Mouse (Mus musculus) heart, adult 9 months (tissue): ENCODE measurements around the gene Cd247.

Source experiments
- DNase-seq, 2 experiments: peaks; one replicate each; pipeline ENCODE4 v3.0.0; 2022; ENCODE audit warnings: low spot score in 2 of 2

Gene Cd247

DNA sequence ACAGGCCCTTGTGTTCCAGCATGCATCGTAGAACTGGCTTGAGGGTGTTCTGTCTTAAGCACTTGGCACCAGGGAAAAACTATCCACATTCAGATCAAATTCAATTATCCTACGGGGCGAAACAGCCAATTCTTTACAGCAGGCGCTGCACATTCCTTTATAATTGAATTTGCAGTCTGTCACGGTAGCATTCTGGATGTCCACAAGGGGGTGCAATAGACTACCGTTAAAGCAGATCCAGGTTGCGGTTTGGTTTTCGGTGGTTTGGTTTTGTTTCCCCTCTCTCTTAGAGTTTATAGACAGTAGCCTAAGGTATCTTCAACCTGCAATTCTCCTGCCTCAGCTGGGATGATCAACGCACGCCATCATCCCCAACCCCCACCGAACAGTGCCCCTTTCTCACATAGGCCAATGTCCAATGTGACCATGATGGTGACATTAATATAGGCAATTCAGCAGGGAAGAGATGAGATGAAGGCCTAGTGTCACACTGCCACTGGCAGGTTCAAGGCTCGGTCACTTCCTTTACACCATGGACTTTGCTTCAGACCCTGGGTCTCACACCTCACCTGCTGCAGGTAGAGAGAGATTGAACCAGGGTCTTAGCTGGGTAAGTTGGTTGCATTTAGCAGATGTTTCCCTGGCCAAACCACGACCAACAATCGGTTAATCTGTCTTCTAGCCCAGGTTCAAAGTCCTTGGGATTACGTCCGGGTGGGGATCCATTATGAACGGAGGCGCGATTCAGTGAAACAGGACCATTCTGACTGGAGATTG, 12.8 kb upstream of the Cd247 start:
- DNase-seq = no peak

DNA sequence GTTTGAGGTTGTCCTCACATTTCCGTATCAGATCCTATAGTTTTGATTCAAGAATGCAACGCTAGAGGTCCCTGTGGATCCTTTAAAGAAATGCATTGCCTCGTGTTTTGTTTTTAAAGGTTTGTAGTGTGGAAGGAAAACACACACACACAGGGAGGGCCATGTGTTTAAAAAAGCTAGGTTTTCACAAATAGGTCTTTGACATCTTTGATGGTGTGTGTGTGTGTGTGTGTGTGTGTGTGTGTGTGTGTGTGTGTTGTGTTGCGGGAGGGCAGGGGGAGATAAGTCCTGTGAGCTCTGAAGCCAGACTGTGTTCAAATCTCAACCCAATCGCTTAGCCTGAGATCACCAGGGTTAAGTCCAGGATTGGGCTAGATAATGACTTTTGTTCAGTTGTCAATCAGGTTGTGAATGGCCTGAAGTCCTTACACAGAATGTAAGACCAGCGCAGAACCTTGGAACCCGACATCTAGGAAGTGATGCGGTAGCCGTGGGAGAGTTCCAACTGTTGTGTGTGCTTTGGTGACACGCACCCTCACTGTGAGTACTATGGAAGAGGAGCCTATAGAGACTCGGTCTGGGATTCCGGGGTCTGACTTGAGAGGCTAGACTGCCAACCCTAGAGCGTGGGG, 8.4 kb upstream of the Cd247 start:
- DNase-seq = no peak

DNA sequence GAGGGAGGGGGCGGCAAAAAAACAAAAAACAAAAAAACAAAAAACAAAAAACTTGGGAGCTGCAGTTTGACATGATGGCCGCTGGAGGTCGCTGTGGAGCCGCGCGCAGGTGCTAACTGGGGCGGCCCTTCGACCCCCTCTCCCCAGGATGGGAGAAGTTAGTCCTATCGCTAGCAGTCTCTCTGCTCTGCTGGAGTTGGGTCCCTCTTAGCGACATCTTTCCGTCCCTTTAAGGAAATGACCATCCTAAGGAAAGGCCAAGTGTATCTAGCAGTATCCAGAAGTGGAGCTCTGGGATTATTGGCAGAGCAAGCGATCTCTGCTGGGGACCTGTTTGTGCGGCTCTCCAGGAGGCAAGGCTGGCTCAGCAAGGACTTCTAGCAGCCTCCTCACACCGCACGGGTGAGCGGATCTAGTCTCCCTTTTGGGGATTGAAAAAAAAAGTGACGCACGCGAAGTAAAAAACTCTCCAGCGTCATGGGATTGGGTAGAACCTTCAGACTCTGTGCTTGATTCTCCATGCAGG, 7.8 kb upstream of the Cd247 start:
- peak; percentile 39 to 52 for DNase-seq

DNA sequence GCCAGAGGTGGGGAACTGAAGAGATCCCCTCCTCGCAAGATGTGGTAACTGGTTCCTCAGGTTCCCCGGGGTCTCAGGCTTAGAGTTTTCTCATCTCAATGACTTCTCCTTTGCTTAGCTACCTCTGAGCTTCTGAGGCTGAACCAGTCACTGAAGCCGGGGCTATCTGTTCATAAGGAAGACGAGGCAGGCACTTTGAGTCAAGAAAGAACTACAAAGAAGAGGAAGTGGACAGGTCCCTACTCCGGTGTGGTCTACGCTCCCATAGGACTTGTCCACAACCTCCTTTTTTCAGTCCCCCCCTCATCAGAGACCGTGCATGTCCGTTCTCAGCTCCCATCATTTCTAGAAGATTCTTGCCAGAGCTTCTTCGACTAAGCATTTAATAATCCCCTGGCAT, 7.1 kb upstream of the Cd247 start:
- no peak for DNase-seq

DNA sequence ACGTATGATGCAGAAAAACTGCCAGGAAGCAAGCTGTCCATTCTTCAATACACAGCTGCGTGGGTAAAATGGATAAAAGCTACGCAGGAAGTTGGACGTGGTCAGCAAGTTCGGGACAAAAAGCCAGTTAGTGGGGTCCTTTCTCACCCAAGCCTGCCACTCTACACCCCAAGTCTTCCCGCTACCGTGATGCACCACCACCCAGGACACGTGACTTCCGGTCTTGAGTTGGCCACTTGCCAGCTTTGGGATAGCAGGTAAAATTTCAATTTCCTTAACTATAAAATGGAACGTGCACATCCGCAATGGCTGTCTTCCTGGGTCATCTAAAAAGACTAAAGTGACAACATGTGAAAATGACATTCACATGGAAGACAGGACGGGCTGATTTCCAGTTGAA, 6.6 kb upstream of the Cd247 start:
- no peak for DNase-seq

DNA sequence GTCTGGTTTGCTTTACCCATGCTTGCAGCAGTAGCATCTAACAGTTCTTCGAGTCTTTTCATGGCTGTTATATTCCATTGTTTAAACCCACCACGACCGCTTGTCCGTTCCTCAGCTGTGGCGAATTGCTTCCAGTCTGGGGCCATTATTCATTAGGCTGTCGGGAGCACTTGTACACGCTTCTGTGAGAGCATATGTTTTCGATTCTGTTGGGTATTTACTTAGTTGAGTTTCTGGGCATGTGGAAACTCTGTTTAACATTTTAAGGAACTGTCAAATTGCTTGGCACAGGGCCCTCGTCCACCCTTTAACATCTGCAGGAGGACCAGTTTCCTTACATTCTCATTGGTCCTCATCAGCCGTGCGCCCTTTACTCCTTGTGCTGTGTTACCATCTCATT, 2.2 kb upstream of the Cd247 start:
- DNase-seq = no peak

DNA sequence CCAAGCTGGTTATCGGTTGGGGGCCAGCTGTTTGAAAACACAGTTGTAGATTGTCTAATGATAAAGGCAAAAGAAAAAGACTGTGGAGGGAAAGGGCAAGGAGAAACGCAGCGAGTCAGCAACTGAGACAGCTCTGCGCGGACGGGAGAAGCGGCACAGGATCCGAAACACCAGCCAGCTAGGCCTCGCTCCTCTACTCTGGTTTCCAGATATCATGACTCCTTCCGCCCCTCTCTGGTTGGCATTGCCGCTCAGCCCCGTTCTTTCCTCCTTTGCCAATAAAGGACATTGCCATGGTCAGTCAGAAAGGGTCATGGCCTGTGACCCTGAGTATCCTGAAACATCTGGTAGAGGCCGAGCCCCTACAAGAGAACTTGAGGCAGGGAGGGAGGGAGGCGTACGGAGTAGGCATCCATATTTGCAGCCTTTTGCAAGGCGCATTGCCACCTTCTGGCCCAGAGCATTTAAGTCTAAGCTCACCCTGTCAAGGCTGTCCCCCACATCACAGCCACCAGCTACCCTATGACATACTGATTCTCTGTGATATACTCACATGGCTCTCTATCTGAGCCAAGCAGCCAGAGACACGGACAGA, 682 bp downstream of the Cd247 start:
- DNase-seq = no peak

DNA sequence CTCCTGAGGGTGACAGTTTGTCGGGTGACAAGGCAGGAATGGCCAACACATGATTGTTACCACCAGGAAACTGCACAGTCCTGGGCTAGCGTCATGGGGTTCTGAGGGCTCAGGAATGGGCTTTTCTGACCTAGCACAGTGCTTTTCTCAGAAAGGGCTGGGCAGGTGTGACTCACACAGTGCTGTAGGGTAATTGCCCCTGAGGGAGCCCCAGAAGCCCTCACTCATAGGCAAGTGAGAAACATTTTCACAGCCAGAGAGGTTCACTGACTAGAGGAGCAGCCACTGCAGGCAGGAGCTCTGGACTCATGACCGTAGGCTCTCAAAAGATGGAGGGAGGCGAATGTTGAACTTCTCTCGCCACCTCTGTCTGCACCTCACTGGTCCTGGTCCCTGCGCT, 1.5 kb downstream of the Cd247 start:
- no peak for DNase-seq

DNA sequence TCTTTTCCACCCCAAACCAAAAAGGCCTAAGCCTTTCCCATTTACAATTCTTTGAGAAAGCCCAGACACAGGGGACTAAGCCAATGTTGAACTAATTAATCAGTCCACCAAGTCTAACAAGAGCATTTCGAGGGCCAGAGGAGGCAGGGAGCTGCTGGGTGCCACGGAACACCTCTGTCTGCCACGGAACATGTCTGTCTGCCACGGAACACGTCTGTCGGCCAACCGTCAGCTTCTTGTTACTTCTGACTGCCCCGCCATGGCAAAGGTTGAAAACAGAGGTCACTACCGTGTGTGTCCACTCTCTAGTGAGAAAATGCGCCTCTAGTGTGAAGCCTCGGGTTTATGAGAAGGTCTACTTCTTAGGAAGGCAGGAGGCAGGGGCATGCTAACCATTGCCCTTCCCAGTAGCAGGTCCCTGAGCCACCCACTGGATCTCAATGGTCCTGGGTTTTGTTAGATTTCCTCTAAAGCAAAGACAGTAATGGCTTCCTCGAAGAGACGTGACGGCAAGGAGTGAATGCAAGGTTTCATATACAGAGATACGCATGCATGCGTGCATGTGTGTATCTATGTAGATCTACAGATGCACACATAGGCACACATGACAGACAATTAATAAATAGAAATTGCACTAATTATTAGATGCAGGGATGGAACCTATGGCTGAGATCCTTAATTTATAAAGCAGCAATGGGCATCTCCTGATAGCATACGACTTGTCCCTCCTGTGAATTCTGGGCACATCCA, 2.2 kb downstream of the Cd247 start:
- DNase-seq = no peak

DNA sequence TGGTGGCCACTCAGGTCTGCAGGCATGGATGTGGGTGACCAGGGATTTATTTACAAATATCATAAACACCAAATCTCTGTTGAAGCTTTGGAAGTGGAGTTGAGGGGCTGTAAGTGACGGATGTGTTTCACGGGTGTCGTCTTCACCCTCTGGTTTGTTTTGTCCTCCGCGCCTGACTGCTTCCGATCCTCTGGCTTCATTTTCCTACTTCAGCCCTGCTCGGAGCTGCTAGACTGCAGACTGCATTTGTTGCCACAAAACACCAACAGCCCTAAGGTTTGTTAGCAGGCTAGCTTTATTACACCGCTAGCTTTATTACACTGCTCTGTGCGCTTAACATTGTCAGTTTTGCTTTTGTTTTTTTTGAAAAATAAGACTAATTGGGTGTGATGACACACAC, 2.9 kb downstream of the Cd247 start:
- no peak for DNase-seq

DNA sequence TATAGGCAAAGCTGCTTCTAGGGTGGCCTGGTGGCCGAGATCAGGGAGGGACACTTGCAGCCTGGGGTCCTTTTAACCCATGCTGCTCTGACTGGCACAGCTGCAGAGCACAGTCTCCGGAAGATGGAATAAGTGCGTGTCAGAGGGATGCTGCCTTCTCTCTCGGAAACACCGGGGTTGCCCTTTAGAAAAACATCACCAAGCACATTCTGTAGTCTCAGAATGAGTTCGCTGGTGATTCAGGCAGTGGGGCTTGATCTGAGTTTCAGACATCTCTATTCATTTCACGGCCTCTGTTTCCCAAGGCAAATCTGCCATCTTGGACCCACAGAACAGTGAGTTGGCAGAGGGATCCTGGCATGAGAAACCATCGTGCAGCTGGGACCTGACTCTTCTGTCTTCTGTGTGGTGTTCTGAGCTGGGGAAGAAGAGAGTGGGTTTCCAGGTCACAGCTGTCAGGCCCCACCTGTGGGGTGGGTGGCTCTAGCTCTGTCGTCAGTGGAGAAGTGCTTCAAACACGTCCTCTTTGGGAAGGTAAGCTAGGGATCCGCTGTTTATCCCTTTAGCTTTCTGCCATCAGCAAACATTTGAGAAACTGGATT, 13.3 kb downstream of the Cd247 start:
- no peak for DNase-seq

DNA sequence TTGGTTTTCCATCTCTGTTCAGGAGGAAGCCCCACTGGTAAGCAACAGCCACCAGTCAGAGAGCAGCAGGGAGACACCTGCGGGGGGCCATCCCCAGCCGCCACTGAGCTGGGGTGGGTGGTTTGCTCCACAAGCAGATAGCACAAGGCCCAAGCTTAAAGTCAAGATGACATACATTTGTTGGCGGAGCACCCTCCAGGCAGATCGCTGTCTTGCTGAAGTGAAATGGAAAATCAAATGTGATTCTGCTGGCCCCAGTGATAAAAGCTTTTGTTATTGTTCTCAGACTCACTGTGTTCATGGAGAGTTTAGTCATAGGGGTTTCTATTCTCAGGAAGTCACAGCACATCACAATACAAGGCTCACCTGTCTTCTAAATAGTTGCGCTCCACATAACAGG, 14.6 kb downstream of the Cd247 start:
- no peak for DNase-seq

DNA sequence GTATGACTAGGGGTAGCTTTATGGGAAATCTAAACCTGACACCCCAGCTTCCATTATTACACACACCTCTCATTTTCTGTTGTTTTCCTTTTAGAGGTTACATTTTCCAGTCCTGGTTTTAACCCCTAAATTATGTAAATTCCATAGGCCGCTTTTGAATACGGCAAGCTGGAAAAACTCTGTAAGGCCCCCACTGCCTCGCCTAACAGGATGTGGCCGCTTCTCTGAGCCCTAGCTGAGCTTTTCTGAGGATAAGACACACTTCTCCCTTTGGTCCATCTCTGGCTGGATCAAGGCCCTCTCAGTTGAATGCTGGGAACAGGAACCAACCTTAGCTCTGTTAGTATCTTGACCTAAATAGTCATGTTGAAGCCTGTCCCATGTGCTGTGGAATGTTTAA, 15.7 kb downstream of the Cd247 start:
- DNase-seq = no peak

DNA sequence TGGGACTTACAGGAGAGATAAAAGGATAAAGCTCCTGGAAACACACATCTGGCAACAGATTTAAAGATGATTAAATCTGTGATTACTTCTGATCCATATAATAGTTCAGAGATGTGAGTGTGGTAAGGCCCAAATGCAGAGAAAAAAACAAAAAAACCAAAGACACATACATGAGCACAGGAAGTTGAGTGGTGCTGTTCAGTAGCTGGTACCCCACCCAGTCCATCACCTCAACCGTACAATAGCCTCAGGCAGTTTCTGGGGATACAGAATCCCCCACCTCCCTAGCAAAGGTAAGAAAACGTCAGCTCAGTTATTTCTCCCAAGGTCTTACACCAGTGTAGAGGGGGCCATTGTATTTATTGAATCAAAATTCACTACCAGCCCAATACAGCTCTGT, 22.2 kb downstream of the Cd247 start:
- DNase-seq = no peak

DNA sequence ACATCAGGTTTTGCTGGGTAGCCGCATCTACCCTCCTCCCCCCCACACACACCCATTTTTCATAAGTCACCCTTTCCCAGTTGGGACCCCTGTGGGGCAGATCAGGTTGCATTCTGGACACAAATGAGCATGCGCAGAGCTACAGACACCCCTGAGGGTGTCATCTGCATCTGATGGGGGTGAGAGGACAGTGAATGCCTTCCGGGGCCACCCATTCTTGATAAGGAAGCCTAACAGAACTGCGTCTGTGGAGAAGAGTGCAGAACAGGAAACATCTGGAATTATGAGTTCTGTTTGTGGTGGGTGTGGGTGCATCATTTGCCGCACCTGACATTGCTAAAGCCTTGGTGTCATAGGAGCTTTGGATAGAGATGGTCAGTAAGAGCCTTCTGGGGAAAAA, 22.7 kb downstream of the Cd247 start:
- peak in 1 of 2 experiments; percentile 13 for DNase-seq

DNA sequence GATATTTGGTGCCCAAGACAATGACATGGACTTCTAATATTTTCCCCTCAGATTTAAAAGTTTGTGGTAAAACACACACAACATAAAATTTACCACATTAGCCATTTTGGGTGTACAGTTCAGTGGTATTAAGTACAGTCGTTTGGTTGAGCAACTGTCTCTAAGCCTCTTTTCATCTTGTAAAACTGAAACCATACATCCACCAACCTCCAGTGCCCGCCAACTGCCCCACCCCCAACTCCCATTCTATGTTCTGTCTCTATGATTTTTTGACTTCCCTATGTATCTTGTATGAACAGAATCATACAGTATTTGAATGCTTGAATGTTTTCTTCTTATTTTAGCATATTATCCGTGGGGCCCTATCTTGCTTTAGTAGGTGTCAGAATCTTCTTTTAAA, 24.3 kb downstream of the Cd247 start:
- DNase-seq = no peak

DNA sequence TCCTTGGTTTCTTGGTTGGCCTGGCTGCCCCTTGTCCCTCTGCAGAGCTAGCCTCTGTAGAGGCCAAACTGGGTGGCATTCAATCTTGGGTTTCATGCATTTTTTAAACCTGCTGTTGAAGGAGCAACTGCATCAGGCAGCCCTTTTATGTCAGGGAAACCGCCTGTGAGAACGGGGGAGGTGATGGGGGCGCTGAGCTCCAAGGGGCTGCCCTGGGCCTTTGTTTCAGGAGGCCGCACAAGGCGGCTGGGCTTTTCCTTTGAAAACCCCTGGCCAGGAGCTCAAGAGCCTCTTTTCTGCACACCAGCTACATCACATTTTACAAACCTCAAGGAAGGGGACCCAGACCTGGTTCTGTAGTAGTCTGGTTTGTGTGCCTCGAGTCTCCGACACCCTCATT, 25.6 kb downstream of the Cd247 start:
- no peak for DNase-seq

DNA sequence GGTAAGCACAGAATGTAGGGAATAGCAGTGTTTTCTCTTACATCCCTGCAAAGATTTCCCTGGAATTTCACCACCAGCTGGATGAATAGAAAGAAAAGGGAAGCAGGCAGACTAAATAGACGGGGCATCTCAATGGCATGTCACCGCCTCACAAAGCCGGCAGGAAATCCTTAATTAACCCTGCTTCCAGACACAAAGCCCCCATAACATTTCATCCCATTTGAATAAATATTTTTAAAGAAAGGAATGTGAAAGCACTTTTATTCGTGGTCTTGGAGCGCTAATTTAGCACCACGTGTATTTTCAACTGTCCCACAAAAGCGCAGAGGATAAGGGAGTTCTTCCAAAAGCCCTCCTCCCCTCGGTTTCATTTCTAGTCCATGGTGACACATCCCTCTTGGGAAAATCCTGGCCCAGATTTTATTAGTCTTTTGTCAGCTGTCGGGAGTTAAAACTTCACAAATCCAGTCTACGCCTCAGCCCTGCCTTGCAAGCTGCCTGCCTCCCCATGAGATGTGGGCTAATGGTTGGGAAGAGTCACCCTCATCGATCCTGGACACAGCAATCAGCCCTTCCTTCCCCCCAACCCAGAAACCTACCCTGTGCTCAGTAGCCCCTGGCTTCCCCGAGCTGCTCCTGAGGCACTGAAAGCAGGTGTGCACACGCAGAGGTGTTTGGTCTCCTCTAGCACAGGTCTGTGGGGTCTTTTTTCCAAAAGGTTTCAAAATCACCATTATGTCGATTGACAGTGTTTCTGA, 26.2 kb downstream of the Cd247 start:
- DNase-seq = peak; percentile 17 to 44

DNA sequence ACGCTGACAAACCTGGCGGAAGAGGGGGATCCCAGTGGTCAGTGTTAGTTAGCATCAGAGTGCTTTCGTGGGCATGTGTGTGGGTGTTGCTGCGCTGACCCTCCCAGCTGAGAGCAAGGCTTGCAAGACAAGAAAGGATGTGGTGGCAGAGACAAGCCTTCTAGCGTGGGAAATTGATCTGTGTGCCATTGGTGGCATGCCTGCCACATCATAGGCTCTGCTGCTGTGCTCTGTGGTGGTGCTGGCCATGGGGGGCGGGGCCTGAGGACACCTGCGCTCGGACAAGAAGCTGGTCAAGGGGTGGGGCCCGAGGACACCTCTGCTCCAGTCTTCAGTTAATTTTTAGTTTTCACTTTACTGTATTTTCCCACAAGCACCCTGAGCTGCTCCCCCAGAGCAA, 27.9 kb downstream of the Cd247 start:
- DNase-seq = no peak

DNA sequence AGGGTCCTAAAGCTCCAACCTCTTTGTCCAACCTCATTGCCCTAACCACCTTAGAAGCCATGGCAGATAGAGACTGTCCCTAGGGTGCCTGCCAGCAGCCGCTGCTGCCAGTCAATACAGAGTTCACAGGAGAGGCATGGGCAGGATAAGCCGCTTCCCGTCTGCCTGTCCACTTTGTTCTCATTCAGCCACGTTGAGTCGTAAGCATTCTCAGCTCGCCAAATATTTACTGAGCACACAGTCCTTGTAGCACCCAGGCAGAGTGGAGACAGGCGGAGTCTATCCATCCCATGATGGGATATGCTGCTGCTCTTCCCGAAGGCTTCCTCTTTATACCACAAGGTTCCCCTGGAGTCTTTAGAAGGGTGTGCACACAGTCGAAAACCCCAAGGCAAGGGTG, 28.8 kb downstream of the Cd247 start:
- DNase-seq = no peak

DNA sequence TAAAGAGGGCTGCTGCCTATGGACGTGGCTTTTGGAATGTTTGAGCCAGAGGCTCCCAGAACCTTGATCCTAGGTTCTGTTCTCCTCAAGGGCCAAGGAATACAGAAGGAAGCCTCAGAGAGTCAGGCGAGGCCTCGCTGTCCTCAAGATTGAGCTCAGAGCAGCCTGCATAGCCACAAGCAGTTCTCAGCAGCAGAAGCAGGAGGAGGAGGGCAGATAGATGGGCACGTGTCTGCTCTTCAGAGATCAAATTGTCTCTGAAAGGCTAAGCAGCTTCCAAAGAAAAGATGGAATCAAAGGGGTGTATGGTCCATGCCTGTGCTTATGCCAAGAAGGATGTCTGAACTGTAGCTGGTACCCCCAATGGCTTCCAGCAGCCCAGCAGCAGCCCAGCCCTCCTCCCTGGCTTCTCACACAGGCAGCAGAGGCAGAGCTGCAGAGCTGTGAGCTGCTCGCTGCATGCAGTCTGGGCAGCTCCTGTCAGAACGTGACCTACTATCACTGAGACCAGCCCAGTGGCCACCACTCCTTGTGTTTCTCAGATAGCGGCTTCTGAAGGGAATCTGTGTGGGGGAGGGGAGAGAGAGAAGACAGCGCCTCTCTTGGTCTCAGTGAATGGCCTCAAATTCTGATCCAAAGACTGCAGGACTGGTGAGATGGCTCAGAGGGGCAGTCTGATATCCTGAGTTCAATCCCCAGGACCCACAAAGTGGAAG, 29.8 kb downstream of the Cd247 start:
- no peak for DNase-seq
